Mouse (Mus musculus) CH12.LX (cell line): ENCODE measurements around the gene Kifc5b. TPM values are rescaled to one million over a fixed set of nuclear protein-coding genes. Genes with fewer than 3 reads are reported as not detected.

ENCODE experiments used
- DNase-seq: peaks from one replicate; pipeline ENCODE4 v3.0.0-alpha.2; 2013; ENCODE audit errors: extremely low read depth
- H3K27ac ChIP-seq: 2 replicates; pipeline ENCODE4 v1.5.1; 2012; ENCODE audit warnings: low read depth, mild to moderate bottlenecking, control low read depth, moderate library complexity; ENCODE audit not compliant: insufficient read depth
- H3K27me3 ChIP-seq: replicated peaks from 2 replicates; pipeline ENCODE3; 2012; ENCODE audit warnings: inconsistent platforms
- H3K36me3 ChIP-seq, 2 experiments: replicated peaks in 1 of 2; 2 replicates each; pipeline versions ENCODE3 to v1.6.1; 2012; ENCODE audit warnings: inconsistent platforms in 1 of 2, low read length in 1 of 2, mild to moderate bottlenecking in 1 of 2, mixed read lengths in 1 of 2, moderate library complexity in 1 of 2; ENCODE audit not compliant: control insufficient read depth in 1 of 2, insufficient read depth in 1 of 2
- H3K4me1 ChIP-seq, 2 experiments: 2 replicates each; pipeline ENCODE4 v1.6.1; 2012; ENCODE audit warnings: inconsistent platforms in 1 of 2, moderate library complexity in 1 of 2; ENCODE audit not compliant: insufficient read depth in 2 of 2, control insufficient read depth in 1 of 2
- H3K4me2 ChIP-seq: 2 replicates; pipeline ENCODE4 v1.6.1; 2012; ENCODE audit warnings: low read depth, mild to moderate bottlenecking, control low read depth; ENCODE audit not compliant: poor library complexity, insufficient read depth, severe bottlenecking
- H3K4me3 ChIP-seq, 3 experiments: fragments of 150-350 bp in 1 of 3; sonication (generic) in 1 of 3; replicated peaks in 1 of 3; 2 replicates each; pipeline versions ENCODE3 to v1.5.1; 2011 to 2012; ENCODE audit warnings: low read depth in 2 of 3, low read length in 2 of 3, mild to moderate bottlenecking in 2 of 3, moderate library complexity in 2 of 3, control low read depth in 1 of 3, improper control_type of control experiment in 1 of 3, inconsistent platforms in 1 of 3, mixed read lengths in 1 of 3; ENCODE audit not compliant: poor library complexity in 1 of 3
- H3K79me2 ChIP-seq: replicated peaks from 2 replicates; pipeline ENCODE4 v1.6.1; 2012; ENCODE audit warnings: mild to moderate bottlenecking, moderate library complexity; ENCODE audit not compliant: control insufficient read depth, poor library complexity, insufficient read depth, severe bottlenecking; ENCODE audit errors: extremely low read depth
- H3K9ac ChIP-seq: 2 replicates; pipeline ENCODE4 v1.6.1; 2012; ENCODE audit warnings: low read depth, mild to moderate bottlenecking, control low read depth, moderate library complexity; ENCODE audit not compliant: insufficient read depth
- H3K9me3 ChIP-seq: replicated peaks from 2 replicates; pipeline ENCODE3; 2012; ENCODE audit warnings: low read length, inconsistent platforms, mixed read lengths
- BHLHE40 ChIP-seq: IDR thresholded peaks from 2 replicates; pipeline ENCODE4 v1.6.1; 2011; ENCODE audit warnings: mild to moderate bottlenecking, low read depth, low read length, improper control_type of control experiment
- CHD1 ChIP-seq: IDR thresholded peaks from 2 replicates; pipeline ENCODE4 v1.6.1; 2012; ENCODE audit warnings: low read depth, low read length, improper control_type of control experiment, inconsistent platforms
- CTCF ChIP-seq, 2 experiments: IDR thresholded peaks in 1 of 2; conservative IDR thresholded peaks in 1 of 2; 2 replicates each; pipeline ENCODE4 v1.5.1; 2011 to 2012; ENCODE audit warnings: low read depth in 2 of 2, low read length in 2 of 2, improper control_type of control experiment in 1 of 2, inconsistent platforms in 1 of 2, mild to moderate bottlenecking in 1 of 2, moderate library complexity in 1 of 2
- E2F4 ChIP-seq: IDR thresholded peaks from 2 replicates; pipeline ENCODE4 v1.6.1; 2011; ENCODE audit warnings: low read depth, low read length, improper control_type of control experiment; ENCODE audit not compliant: insufficient replicate concordance
- IRF4 ChIP-seq: IDR thresholded peaks from 2 replicates; pipeline ENCODE4 v1.6.1; 2014; ENCODE audit warnings: low read depth, mild to moderate bottlenecking, inconsistent platforms, low read length, improper control_type of control experiment
- JUN ChIP-seq: IDR thresholded peaks from 2 replicates; pipeline ENCODE4 v1.6.1; 2011; ENCODE audit warnings: low read depth, mild to moderate bottlenecking, low read length, improper control_type of control experiment, moderate library complexity; ENCODE audit not compliant: insufficient read depth
- JUND ChIP-seq: conservative IDR thresholded peaks from 2 replicates; pipeline ENCODE4 v1.6.1; 2011; ENCODE audit warnings: low read depth, low read length, improper control_type of control experiment
- MAX ChIP-seq: IDR thresholded peaks from 2 replicates; pipeline ENCODE4 v1.6.1; 2011; ENCODE audit warnings: low read length, improper control_type of control experiment
- MAZ ChIP-seq: IDR thresholded peaks from 2 replicates; pipeline ENCODE4 v1.6.1; 2012; ENCODE audit warnings: low read depth, mild to moderate bottlenecking, inconsistent platforms, low read length, improper control_type of control experiment, moderate library complexity
- MEF2A ChIP-seq: IDR thresholded peaks from 2 replicates; pipeline ENCODE4 v1.6.1; 2014; ENCODE audit warnings: low read depth, mild to moderate bottlenecking, inconsistent platforms, low read length, improper control_type of control experiment, borderline replicate concordance
- MYC ChIP-seq: IDR thresholded peaks from 2 replicates; pipeline ENCODE4 v1.6.1; 2011; ENCODE audit warnings: low read depth, mild to moderate bottlenecking, improper control_type of control experiment, low read length
- PAX5 ChIP-seq: IDR thresholded peaks from 2 replicates; pipeline ENCODE4 v1.6.1; 2012; ENCODE audit warnings: low read length, inconsistent platforms, mixed read lengths
- POLR2A ChIP-seq: IDR thresholded peaks from 2 replicates; pipeline ENCODE4 v1.6.1; 2011; ENCODE audit warnings: low read depth, mild to moderate bottlenecking, improper control_type of control experiment, low read length
- RAD21 ChIP-seq: IDR thresholded peaks from 2 replicates; pipeline ENCODE4 v1.6.1; 2011; ENCODE audit warnings: low read depth, mild to moderate bottlenecking, low read length, improper control_type of control experiment, moderate library complexity
- RCOR1 ChIP-seq: conservative IDR thresholded peaks from 2 replicates; pipeline ENCODE4 v1.6.1; 2012; ENCODE audit warnings: low read depth, mild to moderate bottlenecking, inconsistent platforms, low read length, improper control_type of control experiment
- SMC3 ChIP-seq: IDR thresholded peaks from 2 replicates; pipeline ENCODE4 v1.6.1; 2011; ENCODE audit warnings: low read depth, low read length, improper control_type of control experiment
- USF1 ChIP-seq: IDR thresholded peaks from 2 replicates; pipeline ENCODE4 v1.6.1; 2014; ENCODE audit warnings: low read depth, mild to moderate bottlenecking, inconsistent platforms, low read length, improper control_type of control experiment
- USF2 ChIP-seq: conservative IDR thresholded peaks from 2 replicates; pipeline ENCODE4 v1.6.1; 2011; ENCODE audit warnings: low read depth, low read length, improper control_type of control experiment
- ZMIZ1 ChIP-seq: IDR thresholded peaks from 2 replicates; pipeline ENCODE4 v1.6.1; 2012; ENCODE audit warnings: low read depth, mild to moderate bottlenecking, inconsistent platforms, low read length, improper control_type of control experiment
- ZNF384 ChIP-seq: IDR thresholded peaks from 2 replicates; pipeline ENCODE4 v1.6.1; 2012; ENCODE audit warnings: low read depth, low read length, improper control_type of control experiment, inconsistent platforms
- dilution Hi-C: fragments of 300-500 bp; cut with MboI; formaldehyde crosslinking; loops from 2 replicates; pipeline ENCODE4 v1.14.3; 2020; ENCODE audit warnings: low sequenced_read_pairs; ENCODE audit not compliant: extremely low pct_unique_long_range_greater_than_20kb, extremely low pct_ligation_motif_present
- in situ Hi-C: fragments of 300-500 bp; cut with MboI; formaldehyde crosslinking; loops from 3 replicates; pipeline ENCODE4 v1.14.3; 2019; ENCODE audit warnings: low sequenced_read_pairs, low pct_ligation_motif_present, low pct_unique_long_range_greater_than_20kb, mixed read lengths
- polyA plus RNA-seq: library from polyadenylated mRNA; unstranded; fragments of >175 nt; gene quantifications from 2 replicates; pipeline ENCODE4 v1.2.1, GENCODE M21; 2012; ENCODE audit warnings: low read depth; ENCODE audit not compliant: insufficient read length
- total RNA-seq, 2 experiments: library from RNA; depleted of rRNA; stranded (reverse); fragments of 300-350 nt in 1 of 2; fragments of >200 nt in 1 of 2; gene quantifications; 2 replicates each; pipeline ENCODE4 v1.2.3; 2012 to 2014

Kifc5b gene
- total and polyA plus RNA-seq, 3 experiments = 12.1 to 26.9 (median 22.2) TPM

DNA sequence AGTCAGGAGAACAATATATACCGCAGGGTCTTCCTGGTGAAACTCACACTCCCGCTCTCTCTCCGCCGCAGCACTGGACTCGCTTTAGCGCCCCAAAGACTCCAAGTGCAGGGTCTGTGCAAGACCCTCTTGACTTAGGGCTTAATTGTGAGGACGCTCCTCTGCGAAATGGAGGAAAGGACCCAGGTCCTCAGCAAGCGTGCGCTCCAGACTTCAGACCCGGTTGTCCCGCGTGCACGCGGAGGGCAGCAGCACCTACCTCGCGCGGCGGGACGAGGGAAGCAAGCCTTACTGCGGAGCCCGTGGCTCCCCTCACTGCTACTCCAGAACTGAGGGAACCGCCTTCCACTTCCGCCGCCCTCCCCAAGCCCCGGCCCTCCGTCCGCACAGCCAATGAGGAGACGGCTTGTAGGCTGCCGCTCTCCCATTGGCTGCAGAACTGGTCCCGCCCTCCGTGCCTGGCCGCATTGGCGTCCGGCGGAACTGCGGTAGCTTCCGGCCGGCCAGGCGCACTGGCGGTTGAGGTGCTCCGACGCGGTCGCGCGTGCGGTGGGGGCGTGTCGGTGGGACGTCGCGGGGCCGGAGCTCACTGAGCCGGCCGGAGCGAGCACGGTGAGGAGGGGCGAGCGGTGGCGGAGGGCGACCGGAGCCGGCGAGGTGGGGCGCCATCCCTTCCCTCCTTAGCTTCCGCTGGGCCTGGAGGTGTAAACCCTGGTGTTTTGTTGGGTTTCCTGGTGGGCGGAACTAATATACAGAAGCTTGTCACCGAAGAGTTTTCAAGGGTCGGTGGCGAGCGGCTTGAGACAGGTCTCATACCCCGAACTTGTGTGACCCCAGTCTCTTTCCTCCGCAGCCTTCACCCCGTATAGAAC lies 56.0 kb downstream of the Kifc5b start, which contains the start of gene Zbtb9 (continued):
- TF ChIP-seq IRF4 (peak; percentile 14; the same call in 1 of the 2 replicates), MAX (peak; percentile 25; the same call in 1 of the 2 replicates), MYC (no peak), MEF2A (no peak; the same call in 1 of the 2 replicates), POLR2A (peak; percentile 98), RCOR1 (no peak), E2F4 (no peak), CTCF (conservative IDR thresholded peaks at IDR 0.05 in 1 of 2, IDR thresholded peaks at IDR 0.05 in 1 of 2; ENCODE audit: low read depth in 2 of 2, low read length in 2 of 2) (peak in 1 of 2 experiments; percentile 1; a peak in 1 of 4 replicates)

- 0 out of 2 replicates have a peak overlapping the region, but pooled peaks have one; percentile 81 for H3K9ac ChIP-seq
- H3K79me2 ChIP-seq = peaks cover 21% of the 10 kb centered on the region
- TF ChIP-seq CTCF (conservative IDR thresholded peaks at IDR 0.05 in 1 of 2, IDR thresholded peaks at IDR 0.05 in 1 of 2; ENCODE audit: low read depth in 2 of 2, low read length in 2 of 2) (no peak), PAX5 (no peak), MEF2A (no peak), JUND (no peak), MAX (no peak), CHD1 (no peak), SMC3 (no peak), MAZ (no peak), RCOR1 (no peak), IRF4 (no peak), POLR2A (no peak), USF2 (no peak), JUN (no peak), USF1 (no peak), BHLHE40 (no peak)
- in situ Hi-C loops = no loop called here
- peaks cover 34 to 53% of the 10 kb centered on the region in 2 experiments for H3K36me3 ChIP-seq
- H3K4me2 ChIP-seq = peak overlapping the region; percentile 26; the same call in 1 of the 2 replicates
- DNase-seq = no peak
- dilution Hi-C loops = no loop called here
- H3K27ac ChIP-seq = no peak overlapping the region
- peaks cover 22 to 58% of the 10 kb centered on the region in 2 experiments for H3K4me1 ChIP-seq
- H3K27me3 ChIP-seq = no peaks in the 10 kb centered on the region
- H3K4me3 ChIP-seq = no peak overlapping the region
- peaks cover 5% of the 10 kb centered on the region for H3K9me3 ChIP-seq
These were observed 57.7 kb downstream of the Kifc5b start for GRCm38 (mm10) chr17:26974547-26974946.

- H3K9me3 ChIP-seq = peaks cover 5% of the 10 kb centered on the region
- dilution Hi-C loops (no loop called here), in situ Hi-C loops (no loop called here)
- no peak overlapping the region for H3K27ac ChIP-seq
- H3K4me2 ChIP-seq = no peak overlapping the region
- peaks cover 21% of the 10 kb centered on the region for H3K79me2 ChIP-seq
- no peaks in the 10 kb centered on the region for H3K27me3 ChIP-seq
- TF ChIP-seq CTCF (conservative IDR thresholded peaks at IDR 0.05 in 1 of 2, IDR thresholded peaks at IDR 0.05 in 1 of 2; ENCODE audit: low read depth in 2 of 2, low read length in 2 of 2) (peak; percentile 15 to 69; a peak in 3 of 4 replicates), MYC (peak; percentile 88), ZMIZ1 (no peak), SMC3 (peak; percentile 48), ZNF384 (no peak), RAD21 (peak; percentile 52)
- no peak overlapping the region for H3K9ac ChIP-seq
- no peak overlapping the region for H3K4me3 ChIP-seq
- peaks cover 22 to 65% of the 10 kb centered on the region in 2 experiments for H3K4me1 ChIP-seq
- no peak for DNase-seq
- peaks cover 37 to 56% of the 10 kb centered on the region in 2 experiments for H3K36me3 ChIP-seq
These were observed 58.5 kb downstream of the Kifc5b start for GRCm38 (mm10) chr17:26975415-26975814.
